Mouse (Mus musculus) right cerebral cortex, adult 2 months (tissue): ENCODE data around the gene Trmt2a.
A peak's percentile ranks its signal among the peaks of the same experiment; 100 is the strongest.

Experiments used
- DNase-seq, 2 experiments: peaks; one replicate each; pipeline ENCODE4 v3.0.0; 2021 to 2022; ENCODE audit warnings: low spot score in 2 of 2

Trmt2a gene

GRCm38 (mm10) chr16:18231047-18231446, 17.4 kb upstream of the Trmt2a start:
- no peak for DNase-seq

- no peak for DNase-seq
Measured at GRCm38 (mm10) chr16:18231451-18231850, 17.0 kb upstream of the Trmt2a start.

GRCm38 (mm10) chr16:18233451-18233850, 15.0 kb upstream of the Trmt2a start:
- no peak for DNase-seq

GRCm38 (mm10) chr16:18233919-18234670, 14.4 kb upstream of the Trmt2a start:
- DNase-seq = no peak

- peak; percentile 75 to 83 for DNase-seq
Measured at GRCm38 (mm10) chr16:18234671-18235388, 13.6 kb upstream of the Trmt2a start, which contains the start of gene Zdhhc8. TSS of gene Zdhhc8 (minus strand) at chr16:18235136.

- peak; percentile 66 to 78 for DNase-seq
Measured at GRCm38 (mm10) chr16:18235389-18236065, 13.0 kb upstream of the Trmt2a start.

- no peak for DNase-seq
Measured at GRCm38 (mm10) chr16:18236676-18237501, 11.6 kb upstream of the Trmt2a start.

- DNase-seq = no peak
Measured at GRCm38 (mm10) chr16:18241581-18241980, 6.9 kb upstream of the Trmt2a start.

- DNase-seq = peak; percentile 37 to 57
Measured at GRCm38 (mm10) chr16:18247521-18248399, 719 bp upstream of the Trmt2a start.

- peak; percentile 41 to 54 for DNase-seq
Measured at GRCm38 (mm10) chr16:18249364-18249967, 987 bp downstream of the Trmt2a start.

GRCm38 (mm10) chr16:18250231-18250630, 1.8 kb downstream of the Trmt2a start:
- DNase-seq = no peak

GRCm38 (mm10) chr16:18250828-18251790, 2.6 kb downstream of the Trmt2a start:
- no peak for DNase-seq

GRCm38 (mm10) chr16:18252736-18253135, 4.3 kb downstream of the Trmt2a start:
- DNase-seq = no peak

GRCm38 (mm10) chr16:18253866-18254265, 5.4 kb downstream of the Trmt2a start:
- no peak for DNase-seq

- no peak for DNase-seq
Measured at GRCm38 (mm10) chr16:18258221-18258620, 9.7 kb downstream of the Trmt2a start, which contains the start of gene Gm49776. TSS of gene Gm49776 (minus strand) at chr16:18258321.

GRCm38 (mm10) chr16:18265024-18265423, 16.5 kb downstream of the Trmt2a start:
- no peak for DNase-seq

- no peak for DNase-seq
Measured at GRCm38 (mm10) chr16:18268182-18268581, 19.7 kb downstream of the Trmt2a start.

GRCm38 (mm10) chr16:18275166-18275565, 26.7 kb downstream of the Trmt2a start:
- DNase-seq = no peak

- DNase-seq = no peak
Measured at GRCm38 (mm10) chr16:18288166-18288565, 39.7 kb downstream of the Trmt2a start.
